Mouse (Mus musculus): Measurements from ENCODE around the gene Brca1. TPM values are rescaled to one million over a fixed set of nuclear protein-coding genes. Genes with fewer than 3 reads are reported as not detected.
A peak's percentile ranks its signal among the peaks of the same experiment; 100 is the strongest.
"Not testable (repeated sequence)": the region's sequence is repeated elsewhere in the genome, so short reads cannot be mapped to it uniquely, and the experiment has no call there.

Brca1 gene
- polyA plus RNA-seq, 1 experiment from 2014 or later = 10.5 TPM

GRCm38 (mm10) chr11:101442760-101443159 is 109.0 kb downstream of the Brca1 start:
- H3K27ac ChIP-seq (ENCODE audit: low read length) = peak overlapping the region; percentile 72
- no peaks in the 10 kb centered on the region for H3K27me3 ChIP-seq (ENCODE audit: control insufficient read depth, insufficient read depth, low read depth, low read length)
- peaks cover 18% of the 10 kb centered on the region for H3K36me3 ChIP-seq (ENCODE audit: control insufficient read depth, insufficient read depth)
- H3K4me3 ChIP-seq (ENCODE audit: low read depth, low read length) = peak overlapping the region; percentile 87
- H3K4me1 ChIP-seq (ENCODE audit: control insufficient read depth, low read depth, low read length) = peaks cover 20% of the 10 kb centered on the region
- H3K9ac ChIP-seq (ENCODE audit: low read depth, low read length) = peak overlapping the region; percentile 86
- WGBS (ENCODE audit: insufficient replicate concordance) = under 1% methylated on average over 14 of the region's 14 CpGs
- no peak for ATAC-seq (ENCODE audit: low read depth)
- peak overlapping the region; percentile 72 for H3K4me2 ChIP-seq (ENCODE audit: low read depth, low read length)
- no peaks in the 10 kb centered on the region for H3K9me3 ChIP-seq (replicated peaks; ENCODE audit: control insufficient read depth, low read length)

- Histone ChIP-seq H3K36me3 (ENCODE audit: control insufficient read depth, insufficient read depth) (peaks cover 18% of the 10 kb centered on the region), H3K27ac (ENCODE audit: low read length) (peak within 1 kb of the TSS; percentile 72), H3K4me3 (ENCODE audit: low read depth, low read length) (peak within 1 kb of the TSS; percentile 87), H3K9ac (ENCODE audit: low read depth, low read length) (peak within 1 kb of the TSS; percentile 86), H3K27me3 (ENCODE audit: control insufficient read depth, insufficient read depth, low read depth, low read length) (no peaks in the 10 kb centered on the region), H3K4me2 (ENCODE audit: low read depth, low read length) (peak within 1 kb of the TSS; percentile 72), H3K4me1 (ENCODE audit: control insufficient read depth, low read depth, low read length) (peaks cover 15% of the 10 kb centered on the region), H3K9me3 (replicated peaks; ENCODE audit: control insufficient read depth, low read length) (no peaks in the 10 kb centered on the region)
- ATAC-seq (ENCODE audit: low read depth) = peak; percentile 99
- WGBS (ENCODE audit: insufficient replicate concordance) = under 1% methylated on average over 42 of the region's 42 CpGs
Measured at GRCm38 (mm10) chr11:101442127-101442693, 109.5 kb downstream of the Brca1 start, which contains the start of gene Rpl27. TSS of gene Rpl27 (plus strand) at chr11:101442298.

- peak overlapping the region; percentile 50; the same call in 1 of the 2 replicates for H3K27ac ChIP-seq (ENCODE audit: low read length)
- H3K4me2 ChIP-seq (ENCODE audit: low read depth, low read length) = peak overlapping the region; percentile 72
- peak overlapping the region; percentile 87 for H3K4me3 ChIP-seq (ENCODE audit: low read depth, low read length)
- H3K9ac ChIP-seq (ENCODE audit: low read depth, low read length) = peak overlapping the region; percentile 50
- not testable (repeated sequence) for H3K9me3 ChIP-seq (replicated peaks; ENCODE audit: control insufficient read depth, low read length); ATAC-seq (ENCODE audit: low read depth); H3K27me3 ChIP-seq (ENCODE audit: control insufficient read depth, insufficient read depth, low read depth, low read length)
- WGBS (ENCODE audit: insufficient replicate concordance) = 16% methylated on average over 14 of the region's 15 CpGs
- H3K4me1 ChIP-seq (ENCODE audit: control insufficient read depth, low read depth, low read length) = peaks cover 15% of the 10 kb centered on the region
- H3K36me3 ChIP-seq (ENCODE audit: control insufficient read depth, insufficient read depth) = peaks cover 18% of the 10 kb centered on the region
Measured at GRCm38 (mm10) chr11:101441450-101442126, 110.2 kb downstream of the Brca1 start.

Other genes starting within 250 kb of the Brca1 start
- gene Becn1, start 249.7 kb downstream of the Brca1 start, polyA plus RNA-seq (2015; fragmentation: Nextera tagmentation; extraction: Ambion mirVana) = 89.6 and 93.6 TPM in 2 replicates
- gene Psme3, start 235.7 kb downstream of the Brca1 start, polyA plus RNA-seq (2015; fragmentation: Nextera tagmentation; extraction: Ambion mirVana) = 162 and 170 TPM in 2 replicates
- gene Aoc2, start 226.9 kb downstream of the Brca1 start, polyA plus RNA-seq (2015; fragmentation: Nextera tagmentation; extraction: Ambion mirVana) = 1.5 and 1.8 TPM in 2 replicates
- gene Aoc3, start 221.3 kb downstream of the Brca1 start, polyA plus RNA-seq (2015; fragmentation: Nextera tagmentation; extraction: Ambion mirVana) = 0.05 TPM in 2 replicates
- 0.15 and 0.26 TPM in 2 replicates for gene G6pc, start 184.4 kb downstream of the Brca1 start, polyA plus RNA-seq (2015; fragmentation: Nextera tagmentation; extraction: Ambion mirVana)
- 31.0 and 35.3 TPM in 2 replicates for gene Aarsd1, start 134.3 kb downstream of the Brca1 start, polyA plus RNA-seq (2015; fragmentation: Nextera tagmentation; extraction: Ambion mirVana)
- gene Gm27029, start 127.2 kb downstream of the Brca1 start, polyA plus RNA-seq (2015; fragmentation: Nextera tagmentation; extraction: Ambion mirVana) = 2.2 TPM in 2 replicates
- 4.7 and 5.2 TPM in 2 replicates for gene Rundc1, start 126.9 kb downstream of the Brca1 start, polyA plus RNA-seq (2015; fragmentation: Nextera tagmentation; extraction: Ambion mirVana)
- 0.82 and 2.0 TPM in 2 replicates for gene Ptges3l, start 126.6 kb downstream of the Brca1 start, polyA plus RNA-seq (2015; fragmentation: Nextera tagmentation; extraction: Ambion mirVana)
- 138 and 160 TPM in 2 replicates for gene Rpl27, start 109.7 kb downstream of the Brca1 start, polyA plus RNA-seq (2015; fragmentation: Nextera tagmentation; extraction: Ambion mirVana)
- gene Ifi35, start 103.5 kb downstream of the Brca1 start, polyA plus RNA-seq (2015; fragmentation: Nextera tagmentation; extraction: Ambion mirVana) = 22.4 and 26.5 TPM in 2 replicates
- 1.4 and 1.7 TPM in 2 replicates for gene Rnd2, start 87.0 kb downstream of the Brca1 start, polyA plus RNA-seq (2015; fragmentation: Nextera tagmentation; extraction: Ambion mirVana)
- 10.2 and 12.3 TPM in 2 replicates for gene Vat1, start 85.7 kb downstream of the Brca1 start, polyA plus RNA-seq (2015; fragmentation: Nextera tagmentation; extraction: Ambion mirVana)
- gene Nbr1, start 194 bp upstream of the Brca1 start, polyA plus RNA-seq (2015; fragmentation: Nextera tagmentation; extraction: Ambion mirVana) = 46.9 and 52.5 TPM in 2 replicates
- 7.4 and 8.0 TPM in 2 replicates for gene Tmem106a, start 30.3 kb upstream of the Brca1 start, polyA plus RNA-seq (2015; fragmentation: Nextera tagmentation; extraction: Ambion mirVana)
- gene Gm11634, start 47.3 kb upstream of the Brca1 start, polyA plus RNA-seq (2015; fragmentation: Nextera tagmentation; extraction: Ambion mirVana) = 0.15 TPM in 1 of 2 replicates, not detected in the other
- 10.1 and 13.2 TPM in 2 replicates for gene Rdm1, start 75.2 kb upstream of the Brca1 start, polyA plus RNA-seq (2015; fragmentation: Nextera tagmentation; extraction: Ambion mirVana)
- gene Arl4d, start 113.6 kb upstream of the Brca1 start, polyA plus RNA-seq (2015; fragmentation: Nextera tagmentation; extraction: Ambion mirVana) = 0.99 and 1.3 TPM in 2 replicates
- gene Dhx8, start 181.0 kb upstream of the Brca1 start, polyA plus RNA-seq (2015; fragmentation: Nextera tagmentation; extraction: Ambion mirVana) = 16.3 and 16.9 TPM in 2 replicates
- 0.15 TPM in 2 replicates for gene Etv4, start 233.4 kb upstream of the Brca1 start, polyA plus RNA-seq (2015; fragmentation: Nextera tagmentation; extraction: Ambion mirVana)

All from liver, embryonic 16.5 days (tissue).